Mouse (Mus musculus): ENCODE results near the gene Pmp22.

DNA sequence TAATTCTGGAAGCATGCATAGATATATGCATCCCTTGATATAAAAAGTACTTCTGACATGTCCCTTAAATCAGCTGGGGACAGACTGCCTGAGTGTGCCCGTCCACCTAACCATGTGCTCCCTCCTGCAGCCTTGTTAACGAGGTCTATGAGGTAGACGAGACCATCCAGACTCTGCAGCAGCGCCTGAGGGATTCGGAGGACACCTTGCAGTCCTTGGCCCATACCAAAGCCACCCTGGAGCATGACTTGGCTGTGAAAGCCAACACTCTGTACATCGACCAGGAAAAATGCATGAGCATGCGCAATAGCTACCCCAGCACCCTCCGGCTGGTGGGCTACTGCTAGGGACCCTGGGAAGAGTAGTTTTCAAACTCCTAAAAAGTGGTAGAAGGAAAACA lies 34.3 kb upstream of the Pmp22 start:
- TF ChIP-seq CTCF (IDR thresholded peaks at IDR 0.05; ENCODE audit: low read depth) (no peak), EP300 (IDR thresholded peaks at IDR 0.05; ENCODE audit: low read depth) (no peak)

All from liver, embryonic 14.5 days (tissue).